Mouse (Mus musculus): ENCODE results near the gene Zfp831.

Zfp831 gene

DNA sequence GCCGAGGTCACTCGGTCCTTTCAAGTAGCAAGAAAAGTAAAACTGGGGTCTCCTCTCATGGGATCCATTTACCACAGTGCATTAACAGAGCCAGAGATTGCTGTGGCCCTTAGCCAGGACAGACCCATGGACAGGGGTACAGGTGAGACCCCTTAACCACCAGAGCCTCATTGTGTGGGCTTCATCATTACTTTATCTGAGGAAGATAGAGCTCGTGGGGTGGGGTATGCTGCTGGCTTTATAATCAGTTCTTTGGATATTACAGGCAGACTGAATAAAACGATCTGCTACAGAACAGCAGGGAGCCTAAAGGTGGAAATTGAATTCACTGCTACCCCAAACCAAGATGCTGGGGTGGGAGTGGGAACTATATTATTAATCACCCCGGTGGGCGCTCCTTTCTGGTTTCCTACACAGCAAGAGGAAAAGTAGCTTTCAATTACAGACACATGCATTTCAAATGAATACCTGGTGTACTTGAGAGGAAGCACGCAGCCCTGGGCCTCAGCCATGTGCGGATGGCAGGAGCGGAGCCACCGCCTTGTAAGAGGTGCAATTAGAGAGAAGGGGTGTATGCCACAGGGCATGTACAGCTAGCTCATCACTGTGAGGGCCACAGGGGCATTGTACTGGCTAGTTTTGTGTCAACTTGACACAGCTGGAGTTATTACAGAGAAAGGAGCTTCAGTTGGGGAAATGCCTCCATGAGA is 83.9 kb downstream of the Zfp831 start:
- DNase-seq (ENCODE audit: low read depth, low spot score): no peak

DNA sequence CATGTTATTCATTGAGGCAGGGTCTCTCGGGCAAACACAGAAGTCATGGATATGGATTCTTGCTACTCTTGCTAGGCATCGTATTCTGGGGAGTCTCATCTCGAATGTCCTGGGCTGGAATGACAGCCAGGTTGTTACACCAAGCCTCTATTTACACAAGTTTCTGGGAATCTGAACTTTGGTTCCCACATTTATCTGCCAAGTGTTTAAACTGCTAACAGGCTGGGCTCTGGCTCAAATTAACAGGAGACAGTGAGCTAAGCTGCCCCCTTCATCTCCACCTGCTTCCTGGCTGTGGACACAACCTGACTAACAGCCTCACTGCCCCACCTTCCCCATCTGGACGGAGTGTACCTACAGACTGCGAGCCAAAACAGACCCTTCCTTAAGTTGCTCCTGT is 88.6 kb downstream of the Zfp831 start:
- DNase-seq (ENCODE audit: low read depth, low spot score): no peak

DNA sequence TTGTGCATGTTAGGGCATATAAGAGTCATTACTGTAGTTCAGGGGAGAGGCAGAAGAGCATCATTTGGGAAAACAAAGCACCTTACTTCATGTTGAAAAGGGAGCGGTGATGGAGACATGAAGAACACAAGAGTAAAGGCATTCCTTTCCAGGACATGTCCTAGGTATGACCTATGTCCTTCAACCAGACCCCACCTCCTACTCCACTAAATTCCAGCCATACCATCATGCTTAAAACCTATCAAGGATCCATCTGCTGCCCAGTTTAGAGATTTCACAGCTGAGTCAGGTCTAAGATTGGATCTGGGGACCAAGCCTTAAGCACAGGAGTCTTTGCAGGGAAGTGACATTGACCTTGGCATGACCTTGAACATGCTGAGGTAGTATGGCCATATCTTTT is 91.9 kb downstream of the Zfp831 start:
- DNase-seq (ENCODE audit: low read depth, low spot score): peak; percentile 11

DNA sequence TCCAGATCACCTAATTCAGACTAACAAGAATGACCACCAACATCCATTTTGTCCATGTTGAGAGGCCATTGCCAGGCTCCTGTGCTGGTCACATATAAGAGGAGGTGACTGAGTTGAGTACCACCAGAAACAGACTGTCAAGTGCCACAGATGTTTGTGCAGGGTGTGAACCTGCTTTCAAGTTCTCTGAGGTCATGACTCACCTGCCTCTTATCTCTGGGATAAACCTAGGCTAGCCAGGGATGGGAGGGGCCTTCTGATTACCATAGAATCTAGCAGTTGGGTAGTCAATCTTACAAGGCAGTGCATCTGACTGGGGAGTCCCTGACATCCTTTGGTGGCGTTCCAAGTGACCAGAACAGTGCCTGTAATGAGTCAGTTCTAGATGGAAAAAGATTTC is 103.8 kb downstream of the Zfp831 start:
- no peak for DNase-seq (ENCODE audit: low read depth, low spot score)

DNA sequence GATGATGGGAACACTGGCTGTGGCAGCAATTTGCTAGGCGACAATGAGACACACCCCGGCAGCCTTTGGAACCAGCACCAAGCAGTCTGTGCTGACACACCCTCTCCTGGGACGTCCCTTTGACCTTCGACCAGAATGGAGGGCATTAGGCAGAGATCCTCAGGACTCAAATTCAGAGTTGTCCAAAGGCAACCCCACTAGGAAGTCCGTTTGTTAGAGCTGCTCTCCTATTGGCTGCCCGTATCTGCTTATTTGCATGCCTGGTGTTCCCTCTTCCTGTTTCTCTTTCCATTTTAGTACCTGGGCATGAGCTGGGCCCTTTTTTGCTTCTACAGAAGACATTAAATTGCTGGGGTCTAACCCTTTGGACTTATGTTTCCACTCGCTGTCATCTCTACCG is 105.0 kb downstream of the Zfp831 start:
- peak; percentile 69 for DNase-seq (ENCODE audit: low read depth, low spot score)

DNA sequence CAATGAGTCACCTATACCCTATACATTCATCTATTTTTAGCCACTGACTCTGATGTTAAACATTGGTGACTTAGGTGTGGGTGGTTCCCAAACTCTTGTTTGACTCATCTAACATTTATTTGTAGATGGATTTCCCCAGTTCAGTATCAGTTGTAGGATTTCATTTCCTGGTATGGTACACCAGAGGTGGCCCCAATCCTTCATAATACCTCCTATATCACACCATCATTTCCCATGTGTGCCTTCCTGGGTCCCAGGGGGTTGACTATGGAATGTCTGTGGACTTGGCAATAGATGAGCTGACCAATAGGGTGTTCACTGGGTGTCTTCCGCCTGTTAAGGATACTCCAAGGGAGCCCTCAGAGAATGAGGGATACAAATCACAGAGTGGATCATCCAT is 109.9 kb downstream of the Zfp831 start:
- DNase-seq (ENCODE audit: low read depth, low spot score): no peak

DNA sequence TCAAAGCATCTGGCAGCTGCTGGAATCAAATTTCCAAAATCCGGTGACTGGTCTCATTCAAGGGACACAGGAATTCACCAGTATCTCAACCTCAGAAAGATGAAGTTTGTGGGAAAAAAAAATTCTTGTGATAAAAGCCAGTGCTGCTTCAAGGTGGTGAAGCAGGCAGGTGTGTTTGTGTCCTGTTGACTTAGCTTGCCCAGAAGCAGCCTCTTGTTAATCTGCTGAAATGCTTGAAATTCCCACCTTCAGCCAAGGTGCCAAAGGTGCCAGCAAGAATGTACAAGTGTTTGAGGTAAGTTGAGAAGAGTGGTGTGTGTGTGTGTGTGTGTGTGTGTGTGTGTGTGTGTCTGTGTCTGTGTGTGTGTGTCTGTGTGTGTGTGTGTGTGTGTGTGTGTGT is 110.9 kb downstream of the Zfp831 start:
- DNase-seq (ENCODE audit: low read depth, low spot score): no peak

DNA sequence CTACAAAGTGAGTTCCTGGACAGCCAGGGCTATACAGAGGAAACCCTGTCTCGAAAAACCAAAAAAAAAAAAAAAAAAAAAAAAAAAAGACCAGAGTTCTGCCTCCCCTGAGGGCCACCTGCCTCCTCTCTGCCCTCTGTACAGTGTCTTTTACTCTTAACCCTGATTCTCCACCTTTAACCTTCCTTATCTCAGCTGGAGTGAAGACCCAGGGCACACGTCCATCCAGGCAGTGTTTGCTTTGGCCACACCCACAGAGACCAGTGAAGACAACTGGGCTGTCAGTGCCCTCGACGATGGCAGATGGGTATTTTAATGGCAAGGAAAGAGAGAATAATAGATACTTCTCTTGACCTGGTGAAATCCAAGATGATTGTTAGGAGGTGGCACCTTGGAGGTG is 115.9 kb downstream of the Zfp831 start:
- DNase-seq (ENCODE audit: low read depth, low spot score): no peak

Data from R1 (cell line).